Mouse (Mus musculus) thymus, postnatal 14 days (tissue): ENCODE data around the gene Plekhm3.

Experiments used
- DNase-seq: peaks from one replicate; pipeline ENCODE4 v3.0.0; 2021

The Plekhm3 gene

DNA sequence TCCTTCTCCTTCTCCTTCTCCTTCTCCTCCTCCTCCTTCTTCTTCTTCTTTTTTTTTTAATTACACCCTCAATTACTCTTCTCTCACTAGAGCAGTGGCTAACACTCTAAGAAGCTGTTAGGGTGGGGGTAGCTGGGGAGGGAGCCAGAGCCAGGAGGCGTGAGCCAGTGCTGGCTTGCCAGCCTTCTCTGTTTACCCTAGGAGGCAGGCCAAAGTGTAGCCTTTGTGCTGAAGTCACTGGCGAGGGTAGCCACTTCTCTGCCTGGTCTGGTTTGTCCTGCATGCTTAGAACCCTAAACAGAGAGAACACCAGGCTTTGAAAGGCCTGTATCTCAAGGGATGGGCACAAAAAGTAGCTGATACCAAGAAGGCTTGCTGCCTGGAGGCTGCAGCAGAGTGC, 199.4 kb downstream of the Plekhm3 start:
- no peak for DNase-seq

DNA sequence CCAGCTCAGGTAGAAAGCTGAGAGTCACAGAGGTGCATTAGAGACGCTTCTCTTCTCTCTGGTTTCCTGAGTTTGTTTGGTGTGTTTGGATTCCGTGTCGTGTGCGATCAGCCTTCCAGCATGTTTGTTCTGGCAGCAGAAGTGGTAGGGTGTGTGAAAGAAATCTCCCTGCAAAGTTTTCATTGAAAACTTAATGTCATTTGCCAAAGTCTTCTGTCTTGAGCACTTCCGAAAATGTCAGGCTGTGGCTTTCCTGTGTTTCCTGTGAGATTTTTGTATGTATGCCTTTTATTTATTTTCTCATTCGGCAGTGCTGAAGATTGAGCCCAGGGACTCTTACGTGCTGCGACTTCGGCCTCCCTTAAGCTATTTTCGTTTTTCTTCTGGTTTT, 200.0 kb downstream of the Plekhm3 start:
- no peak for DNase-seq

- no peak for DNase-seq
Observed at GRCm38 (mm10) chr1:64755971-64756639, 200.5 kb downstream of the Plekhm3 start.

- DNase-seq: no peak
Observed at GRCm38 (mm10) chr1:64754658-64755057, 202.0 kb downstream of the Plekhm3 start.

DNA sequence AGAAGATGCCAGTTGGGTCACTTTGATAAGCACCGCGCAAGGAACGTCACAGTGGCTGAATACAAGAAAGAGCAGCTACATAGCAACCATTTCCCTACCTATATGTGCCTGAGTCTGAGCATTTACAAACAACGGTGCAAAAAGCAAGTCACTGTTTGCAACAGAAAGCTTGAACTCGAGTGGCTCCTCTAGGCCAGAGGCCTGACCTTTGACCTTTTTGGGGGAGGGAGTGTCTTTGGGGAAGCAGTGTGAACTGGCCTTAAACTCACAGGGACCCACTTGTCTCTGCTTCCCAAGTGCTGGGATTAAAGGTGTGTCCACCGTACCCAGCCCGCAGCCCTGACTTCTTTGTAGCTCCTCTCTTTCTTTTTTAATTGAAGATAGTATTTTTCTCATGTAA, 203.0 kb downstream of the Plekhm3 start:
- no peak for DNase-seq

GRCm38 (mm10) chr1:64753109-64753508, 203.5 kb downstream of the Plekhm3 start:
- no peak for DNase-seq

GRCm38 (mm10) chr1:64744616-64745015, 212.0 kb downstream of the Plekhm3 start:
- DNase-seq: no peak

DNA sequence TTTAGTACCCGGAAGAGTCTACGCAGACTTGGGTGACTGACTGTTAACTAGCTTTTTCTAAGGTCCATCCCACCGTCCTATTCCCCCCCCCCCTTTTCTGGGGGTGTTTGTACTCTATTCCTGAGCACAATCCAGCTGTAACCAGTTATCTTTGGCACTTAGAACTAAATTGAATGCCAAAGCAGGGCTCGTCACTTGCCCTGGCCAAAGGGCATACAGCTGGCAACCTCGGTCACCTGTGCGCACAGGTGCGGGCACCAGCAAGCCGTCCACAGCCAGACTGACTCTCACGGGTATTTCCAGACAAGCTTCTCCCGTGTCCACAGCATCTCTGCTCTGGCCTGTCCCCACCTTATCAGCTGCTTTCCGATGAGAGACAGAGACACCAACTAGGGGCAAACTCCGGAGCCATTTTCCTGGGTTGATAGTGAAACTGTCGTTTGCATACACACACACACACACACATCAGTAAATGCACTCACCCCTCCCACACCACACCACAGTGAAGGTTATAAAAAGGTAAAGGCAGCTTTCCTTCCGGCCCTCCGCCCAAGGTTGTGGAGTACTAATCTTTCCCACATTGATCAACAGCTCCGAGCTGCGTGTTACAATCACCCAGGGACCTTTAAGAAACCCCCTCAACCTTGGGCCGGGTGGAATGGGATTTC, 213.7 kb downstream of the Plekhm3 start:
- no peak for DNase-seq

GRCm38 (mm10) chr1:64738661-64739082, 218.0 kb downstream of the Plekhm3 start:
- peak; percentile 53 for DNase-seq

DNA sequence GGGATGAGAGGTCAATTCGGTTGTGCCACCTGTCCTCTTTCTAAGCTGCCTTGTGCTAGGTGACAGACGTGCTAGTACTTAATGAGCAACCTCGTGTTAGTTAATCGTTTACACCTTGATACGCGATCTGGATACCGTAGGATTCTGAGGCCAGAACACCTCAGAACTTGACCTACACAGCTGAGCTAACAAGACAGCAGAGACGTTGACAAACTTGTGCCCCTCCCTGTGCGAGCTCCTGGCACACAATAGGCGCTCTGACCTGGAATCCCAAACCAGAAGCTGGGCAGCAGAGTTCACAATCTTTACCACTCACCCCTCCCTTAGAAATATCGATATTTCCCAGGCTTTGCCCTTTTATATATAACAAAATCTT, 218.5 kb downstream of the Plekhm3 start:
- no peak for DNase-seq

DNA sequence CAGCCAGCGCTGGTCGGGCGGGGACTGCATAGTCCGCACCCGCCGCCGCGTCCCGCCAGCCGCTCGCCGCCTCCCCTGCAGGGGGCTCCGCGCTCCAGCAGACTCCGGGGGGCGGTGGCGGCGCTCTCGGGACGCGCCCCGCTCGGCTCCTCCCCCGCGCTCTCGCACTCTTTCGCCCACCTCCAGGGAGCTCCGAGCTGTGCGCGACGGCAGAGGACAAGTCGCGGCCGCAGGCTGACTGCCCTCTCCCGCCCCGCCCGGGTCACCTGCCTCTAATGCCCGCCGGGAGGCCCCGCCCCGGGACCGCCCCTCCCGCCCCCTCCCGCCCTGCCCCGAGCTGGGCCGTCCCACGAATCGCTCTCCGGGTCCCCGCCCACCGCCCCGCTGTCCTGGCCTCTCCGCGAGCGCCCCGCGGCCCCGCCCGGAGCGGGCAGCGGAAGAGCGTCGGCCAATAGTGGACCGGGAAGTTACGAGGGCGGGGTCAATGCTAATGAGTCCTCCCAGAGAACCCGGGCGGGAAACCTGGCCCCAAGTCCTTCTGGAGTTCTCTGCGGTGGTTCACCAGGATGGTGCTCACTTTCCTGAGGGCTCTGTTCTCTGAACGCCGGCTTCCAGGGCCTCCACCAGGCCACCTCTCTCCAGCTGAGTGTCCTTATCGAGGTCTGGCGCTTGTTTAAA, 219.0 kb downstream of the Plekhm3 start, which contains the start of gene Fzd5:
Fzd5 (minus strand) TSS at position 250 of the 678 bp plus-strand sequence.
- DNase-seq: peak; percentile 89

DNA sequence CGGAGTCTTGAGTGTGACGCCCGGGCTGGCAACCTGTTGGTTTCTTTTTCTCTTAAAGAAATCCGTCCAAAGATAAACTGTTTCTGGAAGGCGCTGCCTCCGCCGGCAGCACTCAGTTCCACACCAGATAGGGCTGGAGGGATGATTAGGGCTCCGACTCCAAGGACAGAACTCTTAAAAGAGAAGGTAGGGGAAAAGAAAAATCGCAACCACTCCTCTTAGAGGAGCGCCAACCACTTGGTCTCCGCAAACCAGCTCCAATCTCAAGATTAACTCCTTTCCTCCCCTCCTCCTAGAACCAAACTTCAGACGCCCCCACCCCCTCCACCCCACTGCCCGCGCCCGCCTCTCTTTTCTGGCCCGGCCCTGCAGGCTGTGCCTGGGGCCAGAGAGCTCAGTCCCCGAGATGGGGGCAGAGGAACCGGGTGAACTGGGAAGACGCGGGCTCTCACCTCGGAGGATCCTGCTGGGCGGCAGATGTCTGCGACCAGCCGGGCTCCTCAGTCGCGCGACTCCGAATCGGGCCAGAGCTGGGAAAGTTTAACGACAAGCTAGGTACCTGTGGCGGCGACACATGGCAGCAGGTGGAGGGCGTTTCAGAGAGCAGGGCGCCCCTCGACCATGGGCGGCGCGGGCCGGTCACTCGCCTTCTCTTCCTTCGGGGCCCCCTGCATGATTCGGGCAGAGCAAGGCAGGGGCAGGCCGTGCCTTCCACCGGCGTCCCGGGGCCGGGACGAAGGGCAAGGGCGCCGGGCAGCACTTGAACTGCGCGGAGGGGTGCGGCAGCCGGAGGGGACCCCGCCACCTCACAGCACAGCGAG, 219.7 kb downstream of the Plekhm3 start:
- DNase-seq: no peak
